Mouse (Mus musculus) NIH3T3 (cell line): ENCODE measurements at regions not wholly inside any gene's neighbourhood (a gene's known extent, or its start where the extent isn't known, plus 50 kb on each side); places are given as distances from the start of the nearest gene placed in this dataset.

Source experiments
- DNase-seq: peaks from one replicate; pipeline ENCODE4 v3.0.0-alpha.2; 2012; ENCODE audit warnings: low read depth

DNA sequence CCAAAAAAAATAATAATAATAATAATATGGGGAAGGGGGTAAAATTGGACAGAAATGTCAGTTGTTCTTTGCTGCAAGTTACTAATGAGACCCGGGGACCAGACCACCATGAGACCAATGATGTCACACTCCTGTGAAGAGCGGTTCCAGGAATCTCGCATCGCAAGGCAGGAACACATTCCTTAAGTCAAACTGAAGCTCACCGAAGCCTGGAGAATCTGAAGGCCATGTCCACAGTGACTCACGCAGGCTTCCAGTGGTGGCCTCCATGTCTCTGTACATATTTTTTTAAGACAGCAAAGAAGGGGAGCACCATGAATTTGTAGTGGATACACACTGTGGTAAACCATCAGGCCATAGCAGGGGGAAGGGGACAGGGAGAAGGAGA is 170.1 kb upstream of the Jarid2 start:
- no peak for DNase-seq

DNA sequence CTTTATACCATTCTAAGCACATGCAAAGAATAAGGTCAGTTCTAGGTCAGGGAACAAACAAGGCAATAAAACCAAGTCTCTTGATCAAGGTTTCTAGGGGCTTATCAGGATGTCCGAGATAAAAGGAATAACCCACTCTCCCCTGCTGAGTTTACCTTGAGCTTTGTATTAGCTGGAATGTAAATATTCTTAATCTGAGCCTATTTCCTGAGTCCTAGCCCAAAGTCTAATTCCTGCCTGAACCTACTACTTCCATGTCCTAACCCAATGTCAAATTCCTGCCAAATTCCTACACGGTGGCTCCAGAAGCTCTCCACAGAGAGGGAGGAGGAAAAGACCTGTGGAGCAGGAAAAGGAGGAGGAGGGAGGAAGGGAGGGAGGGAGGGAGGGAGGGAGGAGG is 169.6 kb upstream of the Jarid2 start:
- no peak for DNase-seq

GRCm38 (mm10) chr13:44564705-44565104 is 164.6 kb upstream of the Jarid2 start:
- DNase-seq, result no peak

DNA sequence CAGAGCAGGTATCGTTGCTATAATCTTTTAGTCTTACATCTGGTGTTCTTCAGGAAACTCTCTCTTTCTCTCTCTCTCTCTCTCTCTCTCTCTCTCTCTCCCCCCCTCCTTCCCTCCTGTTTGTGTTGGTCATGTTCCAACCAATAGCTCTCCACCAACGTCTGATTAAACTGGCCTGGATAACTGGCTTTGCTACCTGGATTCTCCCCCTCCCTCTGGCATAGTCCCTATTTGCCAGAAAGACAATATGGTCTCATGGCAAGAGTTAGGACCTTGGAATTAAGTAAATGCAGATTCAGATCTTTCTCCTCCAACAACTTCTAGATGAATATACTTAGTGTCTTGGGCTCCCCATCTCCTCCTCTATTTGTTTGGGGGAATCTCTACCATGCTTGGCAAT is 161.6 kb upstream of the Jarid2 start:
- no peak for DNase-seq

DNA sequence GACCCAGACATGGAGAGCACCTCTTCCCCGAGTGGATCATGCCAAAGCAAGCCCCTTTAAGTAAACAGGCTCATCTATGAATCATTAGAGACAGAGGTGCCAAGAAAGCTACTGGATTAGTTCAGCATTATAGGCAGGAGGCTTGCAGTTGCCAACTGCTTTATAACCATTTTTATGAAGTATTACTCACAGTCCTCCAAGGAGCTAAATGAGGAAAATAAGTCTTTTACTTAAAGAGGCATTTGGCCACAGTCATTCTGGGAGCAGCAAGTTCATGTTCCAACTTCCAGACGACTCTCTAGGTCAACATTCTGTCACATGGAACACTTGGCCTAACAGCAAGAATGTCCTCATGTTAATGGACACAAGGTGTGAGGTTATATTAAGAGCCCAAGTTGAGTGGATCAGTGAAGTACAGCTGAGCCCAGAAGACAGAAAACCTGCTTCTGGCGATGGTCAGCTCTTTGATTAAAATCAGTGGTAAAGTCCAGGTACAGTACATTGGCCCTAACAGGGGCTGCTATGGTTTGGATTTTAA is 160.0 kb upstream of the Jarid2 start:
- DNase-seq, result peak; percentile 5

- no peak for DNase-seq
Measured at GRCm38 (mm10) chr13:44573463-44573862, 155.8 kb upstream of the Jarid2 start.

DNA sequence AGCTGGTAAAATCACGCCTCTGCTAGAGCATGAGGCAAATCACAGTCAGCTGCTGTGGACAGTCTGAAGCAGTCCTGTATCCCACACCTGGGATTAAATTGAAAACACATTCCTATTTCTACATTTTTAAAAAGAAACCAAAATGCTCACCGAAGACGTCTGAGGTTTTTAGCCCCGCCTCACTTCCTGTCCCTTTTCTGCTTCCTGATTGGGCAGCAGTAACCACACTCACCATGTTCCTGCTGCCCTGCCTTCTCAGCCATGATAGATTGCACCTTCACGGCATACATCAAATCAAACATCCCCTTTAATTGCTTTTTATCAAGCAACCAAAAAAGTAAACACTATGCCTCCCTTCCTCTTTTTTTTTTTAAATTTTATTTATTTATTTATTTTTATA is 150.1 kb upstream of the Jarid2 start:
- no peak for DNase-seq

GRCm38 (mm10) chr13:44580156-44580736 is 149.0 kb upstream of the Jarid2 start:
- DNase-seq, result no peak

GRCm38 (mm10) chr13:44580767-44581166 is 148.5 kb upstream of the Jarid2 start:
- no peak for DNase-seq

GRCm38 (mm10) chr13:44581947-44582766 is 147.1 kb upstream of the Jarid2 start:
- no peak for DNase-seq

DNA sequence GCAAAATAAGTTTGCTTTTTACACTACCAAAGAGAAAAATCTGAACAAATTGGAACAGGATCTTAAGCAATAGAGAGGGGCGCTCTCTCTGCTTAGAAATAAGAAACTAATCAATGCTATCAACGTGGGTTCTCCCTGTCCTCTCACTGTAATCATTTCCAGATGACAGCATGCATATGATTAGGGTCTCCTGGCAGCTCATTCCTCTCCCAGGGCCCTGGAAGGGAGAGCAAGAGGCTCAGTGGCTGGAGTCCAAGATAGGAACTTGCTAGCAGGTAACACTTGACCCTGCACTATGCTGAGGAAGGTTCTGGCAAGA is 146.5 kb upstream of the Jarid2 start:
- no peak for DNase-seq

DNA sequence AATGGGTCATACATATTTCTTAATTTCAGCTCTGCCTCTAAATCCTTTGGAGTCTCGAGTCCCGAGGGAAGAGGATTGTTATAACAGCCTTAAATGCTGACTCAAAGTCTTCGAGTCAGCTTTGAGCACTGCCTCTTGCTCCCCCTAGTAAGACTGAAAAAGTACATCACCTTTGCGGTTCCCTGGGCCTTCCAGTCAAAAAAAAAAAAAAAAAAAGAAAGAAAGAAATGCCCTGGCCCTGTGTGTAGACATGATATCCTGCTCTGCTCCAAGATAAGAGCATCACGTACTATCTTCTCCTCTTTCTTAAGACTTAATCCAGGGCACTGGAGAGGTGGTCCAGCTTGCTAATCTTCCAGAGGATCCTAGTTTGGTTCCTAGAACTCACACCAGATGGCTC is 145.7 kb upstream of the Jarid2 start:
- peak; percentile 13 for DNase-seq

GRCm38 (mm10) chr13:44584151-44584550 is 145.1 kb upstream of the Jarid2 start:
- DNase-seq, result no peak

- DNase-seq, result no peak
Measured at GRCm38 (mm10) chr13:44584551-44584950, 144.7 kb upstream of the Jarid2 start.

DNA sequence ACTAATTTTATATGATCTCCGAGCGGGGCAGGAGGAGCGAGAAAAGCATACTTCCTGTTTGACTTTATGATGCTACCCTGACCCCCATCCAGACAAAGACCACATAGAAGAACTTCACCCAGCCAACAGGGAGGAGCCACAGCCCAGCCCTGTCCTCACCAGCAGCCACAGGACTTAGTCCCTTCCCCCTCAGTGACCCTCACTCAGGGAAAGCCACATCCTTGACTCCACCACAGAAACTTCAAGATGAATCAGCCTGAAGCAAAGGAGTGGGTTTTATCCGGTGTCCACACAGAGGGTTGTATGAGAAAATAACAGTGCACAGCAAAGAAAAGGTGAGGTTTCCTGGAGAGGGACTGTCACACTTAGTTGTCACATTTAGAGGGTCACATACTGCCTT is 141.4 kb upstream of the Jarid2 start:
- DNase-seq, result no peak

DNA sequence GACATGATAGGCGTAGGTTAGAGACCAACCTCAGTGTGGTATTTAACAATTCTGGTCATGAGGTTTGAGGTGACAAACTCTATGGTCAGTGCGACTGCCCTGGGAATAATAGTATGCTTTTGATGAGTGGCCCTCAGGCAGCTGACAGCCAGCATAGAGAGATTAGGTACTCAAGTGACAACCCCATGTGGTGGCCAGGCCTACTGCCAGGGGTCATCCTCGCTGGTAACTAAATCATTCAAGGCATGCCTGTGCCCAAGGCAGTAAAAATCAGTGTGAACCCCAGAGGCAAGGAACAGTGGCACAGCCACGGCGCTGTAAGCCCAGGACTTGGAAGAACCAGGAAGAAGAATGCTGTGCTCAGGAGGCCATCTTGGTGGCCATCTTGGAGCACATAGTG is 134.6 kb upstream of the Jarid2 start:
- DNase-seq, result no peak

DNA sequence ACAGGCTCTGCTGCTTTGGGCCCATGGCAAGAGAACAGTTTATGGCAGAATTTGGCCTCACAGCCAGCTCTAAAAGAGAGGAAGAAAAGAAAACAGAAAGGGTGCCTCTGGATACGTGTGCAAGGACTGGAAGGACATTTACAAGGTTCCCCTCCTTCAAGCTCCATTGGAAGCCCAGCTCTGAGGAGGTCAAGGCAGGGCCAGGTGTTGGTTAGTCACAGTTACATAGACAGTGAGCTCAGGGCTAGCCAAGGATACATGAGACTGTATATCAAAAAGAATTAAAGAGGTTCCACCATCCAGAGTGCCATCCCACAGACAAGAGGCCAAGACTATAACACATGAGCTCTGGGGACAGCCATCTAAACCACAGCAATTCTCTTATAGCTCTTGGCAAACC is 131.6 kb upstream of the Jarid2 start:
- DNase-seq, result no peak

DNA sequence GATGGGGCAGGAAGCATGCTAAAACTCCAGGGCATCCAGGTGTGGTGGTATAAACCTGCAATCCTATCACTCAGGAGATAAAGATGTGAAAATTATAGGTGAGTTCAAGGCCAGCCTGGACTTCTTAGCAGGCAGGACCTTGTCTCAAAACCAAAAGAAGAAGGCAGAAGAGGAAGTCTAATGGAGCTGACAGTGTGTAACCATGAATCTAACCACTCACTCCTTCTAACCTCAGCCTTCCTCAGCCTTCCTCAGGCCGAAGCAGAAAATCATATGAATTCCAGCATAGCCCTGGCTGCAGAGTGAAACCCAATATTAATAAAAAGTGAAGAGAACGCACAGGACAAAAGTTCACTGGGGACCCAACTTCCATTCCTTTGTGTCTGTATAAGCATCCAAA is 128.2 kb upstream of the Jarid2 start:
- DNase-seq, result no peak

DNA sequence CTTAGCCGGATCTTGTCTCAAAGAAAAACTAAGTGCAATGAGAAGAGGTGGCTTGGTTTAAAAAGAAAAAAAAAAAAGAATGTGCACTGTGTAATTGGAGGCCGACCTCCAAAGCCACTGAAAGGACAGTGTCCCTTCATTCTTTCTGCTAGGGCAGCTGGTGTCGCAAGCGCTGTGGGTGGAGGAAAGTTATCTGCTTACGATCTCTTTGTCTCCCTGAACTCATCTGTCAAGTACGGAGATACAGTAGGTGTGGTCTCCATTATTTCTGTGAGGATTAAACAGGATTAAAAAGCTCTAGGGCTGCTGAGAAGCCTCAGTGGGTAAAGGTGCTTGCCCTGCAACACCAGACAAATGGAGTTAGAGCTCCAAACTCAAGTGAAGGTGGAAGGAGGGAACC is 126.6 kb upstream of the Jarid2 start:
- DNase-seq, result no peak

GRCm38 (mm10) chr13:44607316-44608285 is 121.7 kb upstream of the Jarid2 start:
- DNase-seq, result peak; percentile 22

- no peak for DNase-seq
Measured at GRCm38 (mm10) chr13:44608286-44608675, 121.0 kb upstream of the Jarid2 start.

DNA sequence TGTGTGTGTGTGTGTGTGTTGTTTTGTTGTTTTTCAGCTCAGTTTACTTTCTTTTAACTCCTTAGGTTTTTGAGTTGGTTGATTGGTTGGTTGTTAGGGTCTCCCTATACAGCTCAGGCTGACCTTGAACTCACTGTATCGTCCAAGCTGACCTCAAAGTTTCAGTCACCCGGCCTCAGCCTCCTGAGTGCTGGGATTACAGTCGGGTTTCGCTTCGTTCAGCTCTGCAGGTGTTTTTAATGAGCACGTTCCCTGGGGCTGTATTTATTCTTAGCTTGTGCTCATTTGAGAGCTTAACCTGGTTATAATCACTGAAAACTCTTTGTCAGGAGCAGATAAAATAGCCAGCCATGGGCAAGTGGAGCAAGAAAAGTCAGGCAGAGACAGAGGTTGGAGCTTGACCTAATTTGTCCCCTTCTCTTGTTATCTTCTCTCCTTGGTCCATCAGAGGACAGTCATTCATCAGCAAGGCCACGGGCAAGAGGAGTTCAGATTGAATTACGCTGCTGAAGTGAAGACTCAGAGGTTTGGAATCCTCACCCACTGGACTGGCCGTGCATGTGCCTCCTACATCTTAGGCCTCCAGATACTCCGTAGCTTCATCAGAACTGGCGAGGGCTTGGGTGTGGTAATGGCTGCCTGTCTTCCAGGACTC is 120.5 kb upstream of the Jarid2 start:
- peak; percentile 27 for DNase-seq
